Mouse (Mus musculus): ENCODE measurements at regions not wholly inside any gene's neighbourhood (a gene's known extent, or its start where the extent isn't known, plus 50 kb on each side); places are given as distances from the start of the nearest gene placed in this dataset.

- no peak for ATAC-seq (ENCODE audit: insufficient number of reproducible peaks, low FRiP score, low TSS enrichment)
Measured at GRCm38 (mm10) chr15:87064890-87065289, 479.2 kb upstream of the Fam19a5 start.

DNA sequence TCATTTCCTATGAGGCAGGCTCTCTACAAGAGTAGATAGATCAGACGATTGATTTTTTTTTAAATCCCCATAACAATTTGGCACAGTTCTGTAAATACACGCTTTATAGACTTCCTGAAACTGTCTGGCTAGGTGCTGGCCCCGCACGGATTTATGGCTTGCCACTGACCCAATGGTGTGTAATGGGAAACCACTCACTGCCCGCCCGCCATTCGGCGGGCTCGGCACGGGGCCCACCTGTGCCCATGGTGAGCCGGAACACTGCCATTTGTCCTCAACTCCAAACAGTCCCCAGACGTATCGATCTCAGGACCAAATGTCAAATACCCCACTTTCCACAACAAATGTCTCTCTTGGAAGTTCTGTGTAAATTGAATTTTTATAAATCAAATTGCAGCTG is 475.8 kb upstream of the Fam19a5 start:
- no peak for ATAC-seq (ENCODE audit: insufficient number of reproducible peaks, low FRiP score, low TSS enrichment)

- no peak for ATAC-seq (ENCODE audit: insufficient number of reproducible peaks, low FRiP score, low TSS enrichment)
Measured at GRCm38 (mm10) chr15:87074559-87074958, 469.5 kb upstream of the Fam19a5 start.

DNA sequence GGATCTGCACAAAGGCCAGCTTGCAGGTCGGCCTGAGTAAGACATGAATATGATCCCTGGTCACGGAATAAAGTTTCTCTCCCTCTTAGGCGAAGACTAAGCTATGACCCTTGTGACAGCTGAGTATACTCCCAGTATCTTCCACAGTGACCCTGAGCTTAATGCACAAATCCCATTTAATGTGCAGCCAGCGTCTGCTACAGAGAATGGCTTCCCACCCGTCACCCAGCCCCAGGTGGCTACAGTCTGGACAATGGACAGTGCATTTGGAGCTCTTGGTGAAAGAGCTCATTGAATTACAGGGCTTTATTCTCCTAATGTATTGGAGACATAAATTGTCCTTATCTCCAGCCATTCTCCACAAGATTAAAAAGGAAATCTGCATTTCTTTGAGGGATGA is 454.3 kb upstream of the Fam19a5 start:
- no peak for ATAC-seq (ENCODE audit: insufficient number of reproducible peaks, low FRiP score, low TSS enrichment)

- ATAC-seq (ENCODE audit: insufficient number of reproducible peaks, low FRiP score, low TSS enrichment), result no peak
Measured at GRCm38 (mm10) chr15:87091048-87091777, 452.9 kb upstream of the Fam19a5 start.

- no peak for ATAC-seq (ENCODE audit: insufficient number of reproducible peaks, low FRiP score, low TSS enrichment)
Measured at GRCm38 (mm10) chr15:87097206-87097605, 446.9 kb upstream of the Fam19a5 start.

DNA sequence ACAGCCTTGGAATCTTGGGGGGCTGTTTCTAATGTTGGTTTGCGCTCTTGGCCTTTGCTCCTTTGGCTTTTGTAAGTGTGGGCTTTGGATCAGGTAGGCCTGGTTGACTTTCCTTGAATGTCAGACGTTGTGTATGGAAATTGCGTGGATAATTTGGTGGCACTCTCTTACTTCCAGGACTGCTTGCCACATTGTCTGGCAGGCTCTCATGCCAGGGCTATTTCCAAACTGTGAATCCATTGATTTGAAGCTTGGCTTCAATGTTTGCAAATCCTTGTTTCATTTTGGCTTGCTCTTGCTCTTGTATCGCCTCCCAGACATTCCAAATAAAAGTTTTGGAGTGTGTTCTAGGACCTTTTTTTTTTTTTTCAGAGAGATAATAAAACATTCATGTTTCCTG is 443.0 kb upstream of the Fam19a5 start:
- no peak for ATAC-seq (ENCODE audit: insufficient number of reproducible peaks, low FRiP score, low TSS enrichment)

- no peak for ATAC-seq (ENCODE audit: insufficient number of reproducible peaks, low FRiP score, low TSS enrichment)
Measured at GRCm38 (mm10) chr15:87102211-87102610, 441.9 kb upstream of the Fam19a5 start.

DNA sequence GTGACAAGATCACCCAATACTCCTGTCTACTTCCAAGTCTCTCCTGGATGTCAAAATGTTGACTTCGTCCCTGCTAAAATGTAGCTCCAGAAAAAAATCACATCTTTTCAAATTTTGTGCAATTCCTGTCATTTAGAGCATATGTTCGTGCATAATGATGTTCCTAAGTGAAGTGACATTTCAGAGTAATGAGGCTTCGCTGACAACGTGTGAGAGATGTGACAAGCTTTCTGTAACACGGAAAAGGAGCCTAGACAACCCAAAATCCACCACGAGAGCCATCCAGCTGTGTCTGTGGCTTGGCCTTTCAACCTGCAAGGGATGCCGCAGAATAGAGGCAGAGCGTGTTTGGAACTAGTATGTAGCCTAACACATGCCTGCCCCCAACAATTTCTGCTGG is 438.1 kb upstream of the Fam19a5 start:
- ATAC-seq (ENCODE audit: insufficient number of reproducible peaks, low FRiP score, low TSS enrichment), result no peak

- ATAC-seq (ENCODE audit: insufficient number of reproducible peaks, low FRiP score, low TSS enrichment), result no peak
Measured at GRCm38 (mm10) chr15:87107701-87108100, 436.4 kb upstream of the Fam19a5 start.

GRCm38 (mm10) chr15:87108411-87108810 is 435.7 kb upstream of the Fam19a5 start:
- ATAC-seq (ENCODE audit: insufficient number of reproducible peaks, low FRiP score, low TSS enrichment), result peak; percentile 62; the same call in 1 of the 2 replicates

DNA sequence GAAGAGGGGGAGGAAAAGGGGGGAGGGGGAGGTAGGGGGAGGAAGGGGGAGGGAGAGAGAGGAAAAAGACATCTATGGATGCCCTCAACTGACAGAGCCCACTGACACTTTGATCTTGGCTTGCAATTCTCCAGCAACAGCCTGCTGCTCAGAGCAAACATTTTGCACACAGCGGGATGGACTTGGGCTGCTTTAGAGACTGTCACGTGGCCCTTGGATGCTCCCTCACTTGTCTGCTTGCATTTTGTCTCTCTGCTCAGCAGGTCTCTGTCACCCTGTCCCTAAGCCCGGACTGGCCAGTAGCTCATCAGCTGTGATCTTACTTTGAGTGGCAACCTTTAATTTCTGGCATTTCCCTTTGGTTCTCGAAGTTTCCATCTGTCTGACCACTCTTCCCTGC is 421.4 kb upstream of the Fam19a5 start:
- no peak for ATAC-seq (ENCODE audit: insufficient number of reproducible peaks, low FRiP score, low TSS enrichment)

GRCm38 (mm10) chr15:87125427-87126148 is 418.5 kb upstream of the Fam19a5 start:
- ATAC-seq (ENCODE audit: insufficient number of reproducible peaks, low FRiP score, low TSS enrichment), result peak; percentile 70

DNA sequence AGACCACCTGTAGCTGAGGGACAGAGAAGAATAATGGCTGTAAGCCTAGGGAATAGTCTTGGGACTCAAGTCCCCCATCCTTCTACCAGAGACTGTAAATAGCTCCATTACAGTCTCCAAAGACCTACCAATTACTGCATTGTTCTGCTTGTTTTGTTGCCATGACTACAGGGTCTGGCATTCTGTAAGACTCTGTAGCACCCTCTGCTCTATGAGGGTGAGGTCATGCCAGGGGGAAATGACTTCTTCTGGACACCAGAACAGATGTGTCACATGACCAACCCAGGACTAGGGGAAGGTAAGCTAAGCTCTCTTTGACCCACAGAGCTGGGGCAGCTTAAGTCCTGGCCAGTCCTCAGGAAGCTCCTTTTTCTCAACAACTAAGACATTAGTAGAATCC is 405.2 kb upstream of the Fam19a5 start:
- no peak for ATAC-seq (ENCODE audit: insufficient number of reproducible peaks, low FRiP score, low TSS enrichment)

GRCm38 (mm10) chr15:87169136-87169535 is 375.0 kb upstream of the Fam19a5 start:
- ATAC-seq (ENCODE audit: insufficient number of reproducible peaks, low FRiP score, low TSS enrichment), result no peak

DNA sequence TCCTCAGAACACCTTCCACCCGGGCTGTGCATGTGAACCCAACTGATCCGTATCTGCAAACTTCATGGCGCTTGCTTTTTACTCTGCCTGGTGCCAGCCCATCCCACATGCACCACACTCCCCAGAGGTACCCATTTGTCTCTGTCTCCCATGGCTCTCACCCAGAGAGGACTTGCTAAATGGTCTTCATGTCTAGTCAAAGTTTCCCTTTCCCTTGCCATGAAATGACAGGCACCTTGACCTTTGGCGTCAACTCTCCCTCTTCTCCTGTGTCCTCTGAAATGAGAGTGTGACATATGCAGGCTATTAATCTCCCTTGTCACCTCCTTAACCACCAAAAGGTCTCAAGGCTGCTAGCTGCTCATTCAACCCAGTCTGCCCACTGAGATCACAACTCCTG is 373.2 kb upstream of the Fam19a5 start:
- ATAC-seq (ENCODE audit: insufficient number of reproducible peaks, low FRiP score, low TSS enrichment), result no peak

- ATAC-seq (ENCODE audit: insufficient number of reproducible peaks, low FRiP score, low TSS enrichment), result no peak
Measured at GRCm38 (mm10) chr15:87173096-87173495, 371.0 kb upstream of the Fam19a5 start.

- ATAC-seq (ENCODE audit: insufficient number of reproducible peaks, low FRiP score, low TSS enrichment), result no peak
Measured at GRCm38 (mm10) chr15:87178646-87179045, 365.5 kb upstream of the Fam19a5 start.

- no peak for ATAC-seq (ENCODE audit: insufficient number of reproducible peaks, low FRiP score, low TSS enrichment)
Measured at GRCm38 (mm10) chr15:87180836-87181235, 363.3 kb upstream of the Fam19a5 start.

DNA sequence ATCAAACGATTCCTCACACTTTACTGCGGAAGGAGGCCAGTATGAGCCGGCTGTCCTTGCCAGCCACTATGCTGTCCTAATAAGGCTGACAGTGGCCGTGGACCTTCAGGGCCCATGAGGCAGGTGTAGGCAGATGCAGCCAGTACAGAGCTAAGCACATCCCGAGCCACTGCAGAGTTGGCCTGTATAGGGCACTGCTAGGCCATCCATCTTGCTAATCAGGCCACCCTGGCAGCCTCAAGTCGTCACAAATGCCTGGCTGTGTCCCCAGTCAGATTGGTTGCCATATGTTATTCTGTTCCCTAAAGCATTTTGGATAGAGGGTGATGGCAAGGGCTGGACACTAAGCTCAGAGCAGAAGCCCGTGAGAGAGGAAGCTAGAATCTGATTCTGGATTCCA is 359.9 kb upstream of the Fam19a5 start:
- ATAC-seq (ENCODE audit: insufficient number of reproducible peaks, low FRiP score, low TSS enrichment), result peak; percentile 92

- no peak for ATAC-seq (ENCODE audit: insufficient number of reproducible peaks, low FRiP score, low TSS enrichment)
Measured at GRCm38 (mm10) chr15:87188816-87189455, 355.2 kb upstream of the Fam19a5 start.
